Mouse (Mus musculus) fat pad, adult 2 months (tissue): ENCODE measurements at regions not wholly inside any gene's neighbourhood (a gene's known extent, or its start where the extent isn't known, plus 50 kb on each side); places are given as distances from the start of the nearest gene placed in this dataset.

ENCODE experiments used
- DNase-seq: peaks from one replicate; pipeline ENCODE4 v3.0.0-alpha.2; 2011; ENCODE audit warnings: low read depth, low spot score; ENCODE audit errors: extremely low read depth

- DNase-seq, result peak; percentile 81
These were observed 198.4 kb downstream of the Klf6 start for GRCm38 (mm10) chr13:6059515-6060228.

- no peak for DNase-seq
These were observed 199.1 kb downstream of the Klf6 start for GRCm38 (mm10) chr13:6060229-6060845.

- DNase-seq, result no peak
These were observed 201.0 kb downstream of the Klf6 start for GRCm38 (mm10) chr13:6062305-6062704.

- DNase-seq, result peak; percentile 68
These were observed 201.6 kb downstream of the Klf6 start for GRCm38 (mm10) chr13:6062729-6063386.

GRCm38 (mm10) chr13:6076978-6077825, 215.9 kb downstream of the Klf6 start:
- no peak for DNase-seq

- DNase-seq, result no peak
These were observed 224.6 kb downstream of the Klf6 start for GRCm38 (mm10) chr13:6085891-6086290.

GRCm38 (mm10) chr13:6109018-6109657, 247.9 kb downstream of the Klf6 start:
- no peak for DNase-seq

- no peak for DNase-seq
These were observed 258.4 kb downstream of the Klf6 start for GRCm38 (mm10) chr13:6119703-6120102.

GRCm38 (mm10) chr13:6127311-6127710, 266.0 kb downstream of the Klf6 start:
- DNase-seq, result no peak

GRCm38 (mm10) chr13:6128903-6129302, 267.6 kb downstream of the Klf6 start:
- no peak for DNase-seq

GRCm38 (mm10) chr13:6131363-6131762, 270.1 kb downstream of the Klf6 start:
- DNase-seq, result no peak

GRCm38 (mm10) chr13:6137170-6137569, 275.9 kb downstream of the Klf6 start:
- DNase-seq, result no peak

GRCm38 (mm10) chr13:6142771-6143170, 281.5 kb downstream of the Klf6 start:
- DNase-seq, result no peak

- no peak for DNase-seq
These were observed 292.4 kb downstream of the Klf6 start for GRCm38 (mm10) chr13:6153657-6154056.

- no peak for DNase-seq
These were observed 294.9 kb downstream of the Klf6 start for GRCm38 (mm10) chr13:6156191-6156590.

- no peak for DNase-seq
These were observed 295.7 kb downstream of the Klf6 start for GRCm38 (mm10) chr13:6157029-6157428.

- no peak for DNase-seq
These were observed 296.7 kb downstream of the Klf6 start for GRCm38 (mm10) chr13:6157946-6158345.

GRCm38 (mm10) chr13:6159412-6159811, 298.1 kb downstream of the Klf6 start:
- DNase-seq, result no peak

- no peak for DNase-seq
These were observed 304.6 kb downstream of the Klf6 start for GRCm38 (mm10) chr13:6165916-6166315.

GRCm38 (mm10) chr13:6167055-6167761, 305.9 kb downstream of the Klf6 start:
- DNase-seq, result no peak
